Mouse (Mus musculus) spleen, postnatal 4 days (tissue): ENCODE data around the gene Ttc39b.
"Not testable (repeated sequence)": the region's sequence is repeated elsewhere in the genome, so short reads cannot be mapped to it uniquely, and the experiment has no call there.

ENCODE experiments used
- DNase-seq, 2 experiments: peaks; one replicate each; pipeline ENCODE4 v3.0.0; 2022; ENCODE audit warnings: low spot score in 2 of 2

Ttc39b gene

DNA sequence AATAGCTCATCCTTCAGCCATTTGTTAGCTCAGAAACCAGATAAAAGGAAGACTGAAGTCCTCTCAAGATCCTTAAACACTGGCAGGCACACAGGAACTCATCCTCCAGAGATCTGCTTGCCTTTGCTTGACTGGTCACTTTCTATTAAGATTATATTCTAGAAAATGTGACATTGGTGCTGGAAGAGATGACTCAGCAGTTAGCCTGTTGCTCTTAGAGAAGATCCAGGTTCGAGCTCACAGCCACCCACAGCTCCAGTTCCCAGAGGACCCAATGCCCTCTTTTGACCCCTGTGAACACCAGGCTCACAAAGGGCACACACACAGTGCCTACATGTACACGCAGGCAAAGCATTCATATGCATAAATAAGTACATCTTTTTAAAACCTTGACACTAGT is 49.8 kb downstream of the Ttc39b start:
- DNase-seq, result no peak

DNA sequence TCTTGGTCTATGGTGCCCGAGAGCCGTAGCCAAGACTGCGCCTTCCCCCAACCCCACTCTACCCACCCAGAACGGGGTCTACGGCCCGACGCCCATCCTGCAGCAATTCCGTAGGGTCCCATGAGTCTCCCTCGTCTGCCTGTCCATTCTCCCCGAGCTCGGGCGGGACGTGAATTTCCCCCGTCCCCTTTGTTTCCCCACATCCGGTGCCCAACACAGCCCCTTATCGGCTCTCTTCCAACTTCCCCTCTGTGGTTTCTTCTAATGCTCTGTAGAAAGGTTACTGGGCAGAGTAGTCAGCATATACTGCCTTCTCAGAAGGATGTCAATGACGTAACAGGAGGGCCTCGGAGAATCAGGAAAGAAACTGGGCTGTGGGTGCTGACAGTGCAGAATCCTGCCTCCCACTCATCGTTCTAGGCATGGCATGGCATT is 50.4 kb downstream of the Ttc39b start:
- DNase-seq, result peak; percentile 32 to 69

DNA sequence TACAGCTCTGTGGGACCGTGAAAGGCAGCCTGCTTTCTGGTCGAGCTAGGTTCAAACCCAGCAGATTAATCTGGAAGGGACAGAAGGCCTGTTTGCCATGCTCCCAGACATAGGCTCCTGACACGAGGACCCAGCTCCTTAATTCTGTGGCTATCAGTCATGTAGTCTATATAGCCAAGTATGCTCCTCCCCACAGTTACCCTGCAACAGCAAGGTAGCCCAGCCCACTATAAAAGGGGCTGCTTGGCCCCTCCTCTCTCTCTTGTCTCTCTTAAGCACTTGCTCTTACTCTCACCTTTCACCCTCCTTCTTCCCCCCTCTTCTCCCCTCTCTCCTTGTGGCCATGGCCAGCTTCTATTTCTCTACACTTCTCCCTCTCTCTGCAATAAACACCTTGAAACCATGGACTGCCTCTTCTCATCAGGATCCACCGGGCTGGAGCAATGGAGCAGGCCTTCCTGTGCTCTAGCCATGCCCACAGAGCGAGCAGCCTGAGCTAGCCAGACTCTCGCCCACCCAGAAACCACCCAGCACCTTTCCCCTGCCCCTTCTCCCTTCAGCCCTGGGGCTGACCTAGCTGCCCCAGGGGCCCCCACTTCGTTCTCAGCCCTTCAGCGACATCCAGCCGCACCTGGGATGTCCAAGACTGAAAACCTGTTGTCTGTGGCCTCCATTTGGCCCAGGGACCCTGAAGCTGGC is 51.0 kb downstream of the Ttc39b start:
- no peak for DNase-seq

- DNase-seq, result no peak
These were observed 53.6 kb downstream of the Ttc39b start for GRCm38 (mm10) chr4:83270481-83270880.

GRCm38 (mm10) chr4:83269614-83270013 is 54.4 kb downstream of the Ttc39b start:
- DNase-seq, result no peak

- no peak for DNase-seq
These were observed 57.9 kb downstream of the Ttc39b start for GRCm38 (mm10) chr4:83265926-83266692.

DNA sequence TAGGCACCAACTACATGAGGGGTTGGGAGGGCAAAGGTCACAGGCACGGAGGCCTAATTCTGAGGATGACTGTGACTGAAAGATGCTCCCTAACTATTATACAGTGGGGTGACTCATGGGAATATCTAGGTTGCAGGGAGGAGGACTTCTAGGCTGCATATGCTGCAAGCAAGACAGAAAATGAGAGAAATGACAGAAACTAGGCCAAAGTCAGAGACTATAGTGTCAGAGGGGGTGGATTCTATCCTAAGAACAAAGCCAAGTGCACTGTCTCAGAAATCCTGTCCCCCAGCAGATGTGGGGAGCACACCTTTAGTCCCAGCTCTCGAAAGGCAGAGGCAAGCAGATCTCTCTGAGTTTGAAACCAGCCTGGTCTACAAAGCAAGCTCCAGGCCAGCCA is 59.2 kb downstream of the Ttc39b start:
- no peak for DNase-seq

DNA sequence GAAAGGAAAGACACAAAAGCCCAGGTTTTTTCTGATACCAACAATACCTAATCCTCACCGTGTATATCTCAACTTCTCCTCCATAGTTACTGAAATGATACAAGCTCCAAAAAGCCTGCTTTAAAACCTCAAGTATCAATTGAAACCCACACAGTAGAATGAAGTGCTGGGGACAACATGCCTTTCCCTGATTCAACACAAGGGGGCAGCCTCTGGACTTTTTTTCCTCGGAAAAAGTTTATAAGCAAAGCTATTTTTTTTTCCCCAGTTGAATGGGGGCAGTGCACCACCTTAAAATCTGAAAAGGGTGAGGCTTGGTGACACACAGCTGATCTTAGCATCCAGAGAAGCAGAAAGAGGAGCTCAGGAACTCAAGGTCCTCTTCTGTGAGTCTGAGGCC is 62.1 kb downstream of the Ttc39b start:
- no peak for DNase-seq

- DNase-seq, result no peak
These were observed 64.4 kb downstream of the Ttc39b start for GRCm38 (mm10) chr4:83259690-83260089.

- no peak for DNase-seq
These were observed 65.8 kb downstream of the Ttc39b start for GRCm38 (mm10) chr4:83258273-83258672.

GRCm38 (mm10) chr4:83257279-83258260 is 66.5 kb downstream of the Ttc39b start:
- no peak for DNase-seq

- DNase-seq, result peak in 1 of 2 experiments; percentile 26
These were observed 67.3 kb downstream of the Ttc39b start for GRCm38 (mm10) chr4:83256779-83257178.

DNA sequence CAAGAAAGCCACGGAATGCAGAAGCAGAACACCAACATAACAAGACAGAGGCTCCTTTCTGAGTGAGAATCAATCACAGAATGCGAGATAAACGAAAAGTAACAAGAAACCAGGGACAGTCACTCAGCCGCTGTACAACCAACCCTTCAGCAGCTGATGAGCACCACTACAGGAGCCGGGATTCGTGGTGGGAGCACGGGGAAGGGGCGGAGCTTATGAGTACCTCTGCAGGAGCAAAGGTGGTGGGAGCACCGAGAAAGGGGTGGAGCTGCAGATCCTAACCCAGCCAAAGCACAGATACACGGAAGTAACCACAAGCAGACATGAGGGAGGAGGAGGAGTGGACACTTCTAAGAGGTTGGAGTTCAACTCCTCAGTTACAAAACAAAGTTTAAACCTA is 69.1 kb downstream of the Ttc39b start:
- DNase-seq, result no peak

DNA sequence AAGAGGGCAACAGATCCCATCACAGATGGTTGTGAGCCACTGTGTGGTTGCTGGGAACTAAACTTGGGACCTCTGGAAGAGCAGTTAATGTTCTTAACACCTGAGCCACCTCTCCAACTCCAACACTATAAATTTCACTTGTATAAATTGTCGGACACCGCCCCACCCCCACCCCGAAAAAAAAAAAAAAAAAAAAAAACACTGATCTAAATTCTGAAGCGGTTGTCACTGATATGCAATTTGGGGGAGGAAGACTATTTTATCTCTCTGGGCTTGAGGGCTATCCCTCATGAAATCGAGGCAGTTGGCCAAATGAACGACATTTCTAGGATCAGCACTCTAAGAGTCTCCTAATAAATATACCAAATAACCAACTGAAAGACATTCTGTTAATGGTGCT is 70.4 kb downstream of the Ttc39b start:
- no peak for DNase-seq

- DNase-seq, result no peak
These were observed 80.3 kb downstream of the Ttc39b start for GRCm38 (mm10) chr4:83243706-83244105.

DNA sequence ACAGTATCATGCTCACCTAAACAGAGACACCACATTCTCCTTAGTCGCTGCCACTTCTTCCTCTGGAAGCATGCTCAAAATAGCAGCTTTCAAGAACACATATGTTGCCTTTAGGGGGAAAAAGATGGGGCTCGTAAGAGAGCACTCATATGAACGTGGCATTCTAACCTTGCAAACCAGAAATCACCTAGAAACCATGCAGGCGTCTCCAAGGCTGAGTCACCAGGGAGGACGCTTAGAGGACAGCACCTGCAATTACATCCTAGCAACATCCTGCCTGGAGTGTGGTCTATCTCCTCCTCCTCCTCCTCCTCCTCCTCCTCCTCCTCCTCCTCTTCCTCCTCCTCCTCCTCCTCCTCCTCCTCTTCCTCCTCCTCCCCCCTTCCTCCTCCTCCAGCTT is 82.4 kb downstream of the Ttc39b start:
- no peak for DNase-seq

DNA sequence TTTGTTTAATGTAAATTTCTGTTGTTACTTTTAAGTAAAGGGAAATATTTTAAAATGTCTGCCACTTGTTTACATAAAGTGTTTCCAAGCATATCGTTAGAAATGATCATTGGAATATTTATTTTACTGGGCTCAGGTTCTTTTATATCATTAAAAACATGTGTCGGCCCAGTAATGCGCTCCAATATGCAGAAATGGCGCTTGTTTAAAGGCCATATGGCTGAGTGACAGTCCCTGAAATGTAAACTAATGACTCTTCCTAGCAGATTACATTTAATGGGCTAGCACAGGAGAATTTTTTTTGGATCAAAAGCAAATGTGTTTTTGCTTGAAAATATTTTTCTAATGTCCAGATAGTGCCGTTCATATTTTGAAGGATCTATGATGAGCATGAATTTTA is 86.4 kb downstream of the Ttc39b start:
- DNase-seq, result no peak

DNA sequence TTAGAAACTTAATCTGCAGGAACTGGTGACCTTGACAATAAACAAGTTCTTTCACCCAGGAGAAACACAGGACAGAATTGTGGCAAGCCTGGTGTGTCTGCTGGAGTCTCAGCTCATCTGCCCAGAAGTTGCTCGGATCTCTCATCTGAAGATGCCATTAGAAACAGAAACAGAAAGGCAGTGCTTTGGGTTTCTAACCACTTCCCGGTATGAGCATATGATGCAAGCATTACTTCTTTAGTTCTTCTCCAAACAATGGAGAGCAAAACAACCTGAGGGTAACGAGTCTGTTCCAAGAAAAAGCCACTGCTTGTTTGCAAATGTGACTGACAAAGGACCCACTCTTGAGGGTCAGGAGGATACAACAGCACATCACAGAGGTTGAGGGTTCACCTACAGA is 88.8 kb downstream of the Ttc39b start:
- DNase-seq, result not testable (repeated sequence)

- DNase-seq, result no peak
These were observed 89.3 kb downstream of the Ttc39b start for GRCm38 (mm10) chr4:83234739-83235138.

GRCm38 (mm10) chr4:83234132-83234531 is 89.9 kb downstream of the Ttc39b start:
- DNase-seq, result no peak

- no peak for DNase-seq
These were observed 90.6 kb downstream of the Ttc39b start for GRCm38 (mm10) chr4:83233181-83234123.
